Mouse (Mus musculus) testis, adult 2 months (tissue): ENCODE measurements at regions not wholly inside any gene's neighbourhood (a gene's known extent, or its start where the extent isn't known, plus 50 kb on each side); places are given as distances from the start of the nearest gene placed in this dataset.

Source experiments
- H3K27ac ChIP-seq: fragments of 200-500 bp; 2 replicates; pipeline ENCODE4 v1.5.1; 2012; ENCODE audit warnings: low read depth, low read length; ENCODE audit not compliant: control insufficient read depth, insufficient read depth
- H3K27me3 ChIP-seq: fragments of 200-500 bp; 2 replicates; pipeline ENCODE4 v1.6.1; 2012; ENCODE audit warnings: mild to moderate bottlenecking, low read length, moderate library complexity; ENCODE audit not compliant: control insufficient read depth, insufficient read depth
- H3K36me3 ChIP-seq: fragments of 200-500 bp; 2 replicates; pipeline ENCODE4 v1.6.1; 2012; ENCODE audit warnings: mild to moderate bottlenecking, low read length; ENCODE audit not compliant: control insufficient read depth, insufficient read depth
- H3K4me1 ChIP-seq: fragments of 200-500 bp; 2 replicates; pipeline ENCODE4 v1.6.1; 2012; ENCODE audit warnings: low read length; ENCODE audit not compliant: control insufficient read depth, insufficient read depth
- H3K4me3 ChIP-seq: fragments of 200-500 bp; 2 replicates; pipeline ENCODE4 v1.5.1; 2012; ENCODE audit warnings: low read depth, mild to moderate bottlenecking, low read length, moderate library complexity, mixed read lengths; ENCODE audit not compliant: control insufficient read depth
- CTCF ChIP-seq: fragments of 200-500 bp; IDR thresholded peaks from 2 replicates; pipeline ENCODE4 v1.5.1; 2012; ENCODE audit warnings: low read depth, mild to moderate bottlenecking, inconsistent platforms, low read length, moderate library complexity; ENCODE audit not compliant: control insufficient read depth, insufficient read depth, insufficient replicate concordance
- POLR2A ChIP-seq: fragments of 200-500 bp; IDR thresholded peaks from 2 replicates; pipeline ENCODE4 v1.6.1; 2012; ENCODE audit warnings: low read depth, mild to moderate bottlenecking, inconsistent platforms, low read length, moderate library complexity; ENCODE audit not compliant: control insufficient read depth

DNA sequence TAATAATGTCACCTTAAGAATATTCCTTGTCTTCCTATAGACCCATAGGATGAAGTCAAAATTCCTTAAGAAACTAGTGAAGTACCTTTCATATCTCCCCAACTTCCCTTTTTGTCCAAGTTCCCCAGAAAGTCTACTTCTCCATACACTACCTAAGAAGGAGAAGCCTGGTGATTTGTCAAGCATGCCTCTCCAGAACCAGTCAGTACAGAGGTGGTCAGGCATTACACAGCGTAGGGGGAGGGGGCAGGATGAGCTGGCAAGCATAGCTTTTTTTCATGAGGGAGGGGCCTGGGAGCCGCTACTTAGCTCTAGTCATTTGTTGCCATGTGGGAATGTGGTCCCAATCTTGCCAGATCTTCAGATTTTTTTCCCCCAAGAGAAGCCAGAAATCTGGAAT, 54.0 kb upstream of the Satb2 start:
- Histone ChIP-seq H3K36me3 (no peaks in the 10 kb centered on the region), H3K4me1 (no peaks in the 10 kb centered on the region), H3K27me3 (no peaks in the 10 kb centered on the region), H3K4me3 (no peak overlapping the region), H3K27ac (no peak overlapping the region)
- TF ChIP-seq CTCF (no peak), POLR2A (no peak)

DNA sequence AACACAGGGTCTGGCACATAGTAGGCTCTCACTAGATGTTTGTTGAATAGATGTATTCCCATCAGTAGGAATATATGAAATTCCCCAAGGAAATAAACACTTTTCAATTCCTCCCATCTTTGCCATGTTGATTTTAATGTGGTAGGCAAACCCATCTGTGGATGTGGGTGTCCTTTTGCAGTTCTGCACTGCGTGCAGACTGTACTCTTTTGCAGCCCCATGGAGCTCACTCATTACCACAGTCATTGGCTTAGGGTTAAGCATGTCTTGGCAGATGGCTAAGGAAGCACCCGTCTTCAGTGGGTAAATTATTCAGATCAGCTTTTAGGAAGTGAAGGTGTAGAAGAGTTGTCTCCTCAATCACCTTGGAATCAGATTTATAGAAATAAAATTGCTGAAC, 54.8 kb upstream of the Satb2 start:
- Histone ChIP-seq H3K27ac (no peak overlapping the region), H3K27me3 (no peaks in the 10 kb centered on the region), H3K36me3 (no peaks in the 10 kb centered on the region), H3K4me1 (no peaks in the 10 kb centered on the region), H3K4me3 (no peak overlapping the region)
- no peak for TF ChIP-seq CTCF
- no peak for TF ChIP-seq POLR2A

DNA sequence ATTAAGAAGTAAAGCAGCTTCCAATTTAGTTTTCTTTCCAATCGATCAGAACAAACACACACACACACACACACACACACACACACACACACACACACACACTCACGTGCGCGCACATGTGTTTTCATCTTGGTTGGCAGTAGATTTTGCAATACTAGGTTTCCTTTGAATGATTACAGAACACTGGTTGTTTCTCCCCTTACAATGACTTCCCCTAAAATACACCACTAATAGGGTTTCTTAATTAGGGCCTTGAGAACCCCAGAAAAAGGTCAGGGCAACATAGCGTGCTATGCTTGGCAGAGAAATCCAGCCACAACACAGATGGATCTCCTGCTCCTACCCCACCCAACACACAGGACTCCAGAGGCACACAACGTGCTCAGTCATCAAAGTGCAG, 56.0 kb upstream of the Satb2 start:
- Histone ChIP-seq H3K27me3 (no peaks in the 10 kb centered on the region), H3K4me3 (no peak overlapping the region), H3K4me1 (no peaks in the 10 kb centered on the region), H3K36me3 (no peaks in the 10 kb centered on the region), H3K27ac (no peak overlapping the region)
- no peak for TF ChIP-seq POLR2A
- no peak for TF ChIP-seq CTCF

DNA sequence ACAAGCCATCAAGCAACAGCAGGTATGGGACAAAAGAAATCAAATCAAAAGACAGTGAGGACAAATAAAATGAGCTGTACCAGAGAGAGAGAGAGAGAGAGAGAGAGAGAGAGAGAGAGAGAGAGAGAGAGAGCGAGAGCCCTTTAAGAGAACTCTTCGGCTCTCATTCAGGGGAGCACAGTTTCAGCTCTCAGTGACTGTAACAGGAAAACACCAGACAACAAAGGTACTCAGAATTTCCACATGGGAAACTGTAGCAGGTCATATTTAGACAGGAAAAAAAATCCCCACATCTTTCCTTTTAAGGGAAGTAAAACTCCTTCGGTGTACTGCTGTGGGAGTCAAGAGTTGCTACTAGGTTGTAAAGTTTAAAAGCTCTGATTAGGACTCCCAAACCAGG, 57.9 kb upstream of the Satb2 start:
- peaks cover 2% of the 10 kb centered on the region; the same call in 1 of the 2 replicates for H3K4me1 ChIP-seq
- no peak overlapping the region for H3K27ac ChIP-seq
- no peaks in the 10 kb centered on the region for H3K27me3 ChIP-seq
- H3K36me3 ChIP-seq, result no peaks in the 10 kb centered on the region
- no peak overlapping the region for H3K4me3 ChIP-seq
- TF ChIP-seq CTCF, result no peak
- TF ChIP-seq POLR2A, result no peak

DNA sequence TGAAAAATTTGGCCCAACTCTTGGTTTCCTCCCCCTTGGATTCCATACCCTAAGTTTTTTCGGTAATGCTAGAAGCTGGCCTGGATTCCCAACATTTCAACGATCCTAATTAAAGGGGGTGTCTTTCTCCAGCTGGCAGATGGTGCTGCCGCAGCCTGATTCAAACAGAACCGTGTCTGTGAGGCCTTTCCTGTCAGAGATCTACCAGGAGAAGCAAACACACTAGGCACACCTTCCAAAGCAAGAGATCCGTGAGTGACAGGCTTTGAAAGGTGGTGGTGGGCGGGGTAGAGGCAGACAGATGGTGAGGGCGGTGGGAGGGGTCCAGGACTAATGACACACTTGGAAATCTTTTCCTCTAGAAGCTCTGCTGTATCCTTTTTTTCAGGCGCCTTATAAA, 61.8 kb upstream of the Satb2 start:
- H3K4me1 ChIP-seq, result peaks cover 6% of the 10 kb centered on the region
- no peaks in the 10 kb centered on the region for H3K27me3 ChIP-seq
- TF ChIP-seq CTCF (no peak), POLR2A (no peak)
- H3K4me3 ChIP-seq, result no peak overlapping the region
- H3K36me3 ChIP-seq, result no peaks in the 10 kb centered on the region
- H3K27ac ChIP-seq, result no peak overlapping the region

DNA sequence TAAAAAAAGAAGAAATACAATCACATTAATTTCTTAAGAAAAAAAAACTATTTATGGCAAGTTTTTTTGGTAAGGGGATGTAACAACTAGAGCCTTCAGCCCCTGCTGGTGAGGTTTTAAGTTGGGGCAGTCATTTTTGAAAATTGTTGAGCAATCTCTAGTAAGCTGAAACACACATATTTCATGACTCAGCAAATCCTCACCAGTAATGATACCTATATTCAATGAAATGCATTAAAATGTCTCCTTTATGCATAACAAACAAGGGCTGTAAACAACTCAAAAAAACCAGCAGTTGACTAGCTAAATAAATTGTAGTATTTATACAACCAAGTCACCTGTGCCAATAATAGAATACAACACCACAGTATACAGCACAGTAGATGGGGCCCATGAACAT, 63.1 kb upstream of the Satb2 start:
- Histone ChIP-seq H3K4me3 (no peak overlapping the region), H3K27me3 (no peaks in the 10 kb centered on the region), H3K27ac (no peak overlapping the region), H3K4me1 (peaks cover 6% of the 10 kb centered on the region), H3K36me3 (no peaks in the 10 kb centered on the region)
- TF ChIP-seq POLR2A (no peak), CTCF (no peak)

DNA sequence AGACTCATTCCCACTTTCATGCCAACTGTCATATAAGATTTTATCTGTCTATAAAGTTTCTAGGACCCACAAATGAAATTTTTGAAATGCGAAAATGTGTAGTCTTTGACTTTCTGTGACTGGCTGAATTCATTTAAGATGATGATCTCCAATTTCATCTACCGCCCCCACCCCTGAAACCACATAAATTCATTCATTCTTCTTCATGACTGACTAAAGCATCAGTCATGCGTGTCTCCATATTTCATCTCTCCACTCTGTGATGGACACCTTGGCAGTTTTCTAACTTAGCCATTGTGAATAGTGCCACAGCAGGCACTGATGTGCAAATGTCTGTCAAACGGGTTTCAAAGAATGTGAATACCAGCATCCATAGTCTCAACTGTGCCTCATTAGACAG, 75.4 kb upstream of the Satb2 start:
- H3K4me3 ChIP-seq, result no peak overlapping the region
- TF ChIP-seq POLR2A (no peak), CTCF (no peak)
- H3K27me3 ChIP-seq, result no peaks in the 10 kb centered on the region
- H3K27ac ChIP-seq, result no peak overlapping the region
- no peaks in the 10 kb centered on the region for H3K4me1 ChIP-seq
- no peaks in the 10 kb centered on the region for H3K36me3 ChIP-seq

DNA sequence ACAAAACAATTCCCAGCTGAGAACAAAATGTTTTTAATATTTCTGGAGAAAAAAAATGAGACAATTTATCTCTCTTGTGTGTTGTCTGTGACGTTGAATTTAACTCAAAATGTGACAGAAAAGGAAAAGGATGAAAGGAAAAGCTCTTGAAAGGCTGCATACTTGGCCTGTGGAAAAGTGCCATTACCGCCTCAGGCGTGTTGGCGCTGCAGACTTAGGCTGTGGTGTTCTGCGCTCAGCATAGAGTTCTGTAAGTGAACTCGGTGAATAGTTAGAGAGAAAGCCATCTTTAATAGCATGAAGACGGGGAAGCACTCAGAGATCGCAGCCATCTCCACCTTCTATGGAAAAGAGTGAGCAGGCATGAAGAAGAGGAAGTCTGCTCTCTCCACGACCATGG, 77.5 kb upstream of the Satb2 start:
- TF ChIP-seq POLR2A, result no peak
- TF ChIP-seq CTCF, result no peak
- Histone ChIP-seq H3K4me1 (no peaks in the 10 kb centered on the region), H3K27me3 (no peaks in the 10 kb centered on the region), H3K27ac (no peak overlapping the region), H3K4me3 (no peak overlapping the region), H3K36me3 (no peaks in the 10 kb centered on the region)
